Mouse (Mus musculus): Measurements from ENCODE around the gene Clnk. TPM values are rescaled to one million over a fixed set of nuclear protein-coding genes. Genes with fewer than 3 reads are reported as not detected.

The Clnk gene
- polyA plus RNA-seq, 1 experiment = 0.25 TPM

DNA sequence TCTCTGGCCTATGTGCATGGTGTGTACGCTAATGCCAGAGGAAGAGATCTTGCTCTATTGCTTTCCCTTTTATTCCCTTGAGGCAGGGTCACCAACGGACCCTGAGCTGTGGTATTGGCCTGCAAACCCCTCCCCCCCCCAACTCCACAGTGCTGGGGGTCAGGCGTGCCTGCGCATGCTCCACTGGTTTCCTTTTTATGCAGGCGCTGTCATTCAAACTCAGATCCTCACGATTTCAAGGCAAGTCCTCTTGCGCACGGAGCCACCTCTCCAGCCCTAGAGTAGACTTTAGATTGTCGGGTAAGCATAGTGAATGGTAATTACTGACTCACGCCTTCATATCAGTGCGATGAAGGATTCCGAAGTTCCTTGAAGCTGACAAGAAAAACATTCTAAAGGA lies 6.1 kb downstream of the Clnk start:
- H3K4me3 ChIP-seq (ENCODE audit: low read depth, low read length) = no peak overlapping the region
- TF ChIP-seq CTCF (IDR thresholded peaks at IDR 0.05; ENCODE audit: extremely low read depth, insufficient read length, insufficient replicate concordance, low read depth, low read length) (no peak), POLR2A (IDR thresholded peaks at IDR 0.05; ENCODE audit: low read depth, low read length) (no peak)
- no peaks in the 10 kb centered on the region for H3K36me3 ChIP-seq (ENCODE audit: control insufficient read depth, insufficient read depth, low read length)
- WGBS = 66% methylated on average over 12 of the region's 12 CpGs
- no peak overlapping the region for H3K27ac ChIP-seq (ENCODE audit: insufficient read depth, low read depth, low read length)
- H3K27me3 ChIP-seq (ENCODE audit: control insufficient read depth, insufficient read depth, low read length) = no peaks in the 10 kb centered on the region
- H3K4me1 ChIP-seq (ENCODE audit: control insufficient read depth, insufficient read depth, insufficient read length, low read length) = peaks cover 2% of the 10 kb centered on the region; the same call in 1 of the 2 replicates

DNA sequence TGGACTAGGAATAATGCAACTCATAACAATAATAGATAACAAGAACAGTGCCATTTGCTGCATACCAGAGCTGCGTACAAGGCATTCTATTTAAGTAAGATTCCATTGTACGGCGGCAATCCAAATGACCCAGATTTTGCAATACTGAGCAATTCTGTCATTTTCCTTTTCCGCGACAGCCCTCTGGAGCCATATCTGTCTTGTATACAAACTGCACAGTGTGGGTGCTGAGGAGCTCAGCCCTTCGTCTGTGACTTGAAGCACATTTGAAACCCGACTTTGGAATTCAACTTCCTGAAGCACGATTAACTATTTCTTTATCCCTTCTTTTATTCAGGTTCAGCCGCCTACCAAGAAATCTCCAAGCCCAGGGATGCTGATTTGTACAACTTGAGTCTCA lies 6.6 kb downstream of the Clnk start:
- Histone ChIP-seq H3K36me3 (ENCODE audit: control insufficient read depth, insufficient read depth, low read length) (no peaks in the 10 kb centered on the region), H3K27ac (ENCODE audit: insufficient read depth, low read depth, low read length) (no peak overlapping the region), H3K4me1 (ENCODE audit: control insufficient read depth, insufficient read depth, insufficient read length, low read length) (peaks cover 2% of the 10 kb centered on the region; the same call in 1 of the 2 replicates), H3K4me3 (ENCODE audit: low read depth, low read length) (no peak overlapping the region), H3K27me3 (ENCODE audit: control insufficient read depth, insufficient read depth, low read length) (no peaks in the 10 kb centered on the region)
- WGBS = 73% methylated on average over 9 of the region's 9 CpGs
- TF ChIP-seq CTCF (IDR thresholded peaks at IDR 0.05; ENCODE audit: extremely low read depth, insufficient read length, insufficient replicate concordance, low read depth, low read length) = no peak
- no peak for TF ChIP-seq POLR2A (IDR thresholded peaks at IDR 0.05; ENCODE audit: low read depth, low read length)

DNA sequence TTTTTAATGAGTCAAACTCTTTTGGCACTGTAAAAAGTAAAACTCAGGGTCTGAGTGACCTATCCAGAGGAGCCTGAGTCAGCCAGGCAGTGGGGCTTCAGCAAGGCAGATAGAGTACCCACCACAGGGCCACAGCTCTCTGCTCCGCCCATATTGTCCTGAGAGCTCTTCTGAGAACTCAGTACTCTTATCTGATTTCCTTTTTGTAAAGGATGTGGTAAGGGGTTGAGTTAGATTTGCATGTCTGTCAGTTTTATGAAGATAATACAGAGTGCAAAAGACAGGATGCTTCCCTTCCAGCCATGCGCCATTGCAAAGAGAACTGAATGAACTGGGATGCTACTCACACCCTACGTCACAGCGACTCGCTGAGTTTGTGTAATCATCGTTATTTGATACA lies 12.0 kb downstream of the Clnk start:
- Histone ChIP-seq H3K27me3 (ENCODE audit: control insufficient read depth, insufficient read depth, low read length) (no peaks in the 10 kb centered on the region), H3K4me3 (ENCODE audit: low read depth, low read length) (no peak overlapping the region), H3K27ac (ENCODE audit: insufficient read depth, low read depth, low read length) (no peak overlapping the region), H3K36me3 (ENCODE audit: control insufficient read depth, insufficient read depth, low read length) (no peaks in the 10 kb centered on the region), H3K4me1 (ENCODE audit: control insufficient read depth, insufficient read depth, insufficient read length, low read length) (no peaks in the 10 kb centered on the region)
- WGBS = 83% methylated on average over 6 of the region's 6 CpGs
- TF ChIP-seq CTCF (IDR thresholded peaks at IDR 0.05; ENCODE audit: extremely low read depth, insufficient read length, insufficient replicate concordance, low read depth, low read length) = no peak
- no peak for TF ChIP-seq POLR2A (IDR thresholded peaks at IDR 0.05; ENCODE audit: low read depth, low read length)

DNA sequence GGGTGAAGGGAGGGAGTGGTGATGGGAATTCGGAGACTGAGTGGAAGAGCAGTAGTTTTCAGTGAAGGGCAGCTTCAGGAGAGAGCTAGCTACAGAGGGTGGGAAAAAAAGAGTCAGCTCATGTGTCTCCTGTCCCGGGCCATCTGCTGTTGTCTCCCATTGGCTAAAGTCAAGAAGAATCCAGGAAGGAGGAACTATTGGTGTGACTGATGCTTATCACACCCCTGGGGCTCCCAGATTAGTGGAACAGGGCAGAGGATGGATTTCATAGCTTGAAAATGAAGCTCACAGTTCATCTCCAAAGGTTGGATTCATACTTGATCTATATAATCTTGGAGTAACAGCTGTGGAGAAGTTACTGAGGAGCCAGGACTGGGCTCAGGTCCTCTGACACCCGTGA lies 13.6 kb downstream of the Clnk start:
- 44% methylated on average over 3 of the region's 3 CpGs for WGBS
- H3K36me3 ChIP-seq (ENCODE audit: control insufficient read depth, insufficient read depth, low read length) = no peaks in the 10 kb centered on the region
- no peak overlapping the region for H3K27ac ChIP-seq (ENCODE audit: insufficient read depth, low read depth, low read length)
- H3K27me3 ChIP-seq (ENCODE audit: control insufficient read depth, insufficient read depth, low read length) = no peaks in the 10 kb centered on the region
- peaks cover 8% of the 10 kb centered on the region; the same call in 1 of the 2 replicates for H3K4me1 ChIP-seq (ENCODE audit: control insufficient read depth, insufficient read depth, insufficient read length, low read length)
- TF ChIP-seq CTCF (IDR thresholded peaks at IDR 0.05; ENCODE audit: extremely low read depth, insufficient read length, insufficient replicate concordance, low read depth, low read length) (no peak), POLR2A (IDR thresholded peaks at IDR 0.05; ENCODE audit: low read depth, low read length) (no peak)
- no peak overlapping the region for H3K4me3 ChIP-seq (ENCODE audit: low read depth, low read length)

DNA sequence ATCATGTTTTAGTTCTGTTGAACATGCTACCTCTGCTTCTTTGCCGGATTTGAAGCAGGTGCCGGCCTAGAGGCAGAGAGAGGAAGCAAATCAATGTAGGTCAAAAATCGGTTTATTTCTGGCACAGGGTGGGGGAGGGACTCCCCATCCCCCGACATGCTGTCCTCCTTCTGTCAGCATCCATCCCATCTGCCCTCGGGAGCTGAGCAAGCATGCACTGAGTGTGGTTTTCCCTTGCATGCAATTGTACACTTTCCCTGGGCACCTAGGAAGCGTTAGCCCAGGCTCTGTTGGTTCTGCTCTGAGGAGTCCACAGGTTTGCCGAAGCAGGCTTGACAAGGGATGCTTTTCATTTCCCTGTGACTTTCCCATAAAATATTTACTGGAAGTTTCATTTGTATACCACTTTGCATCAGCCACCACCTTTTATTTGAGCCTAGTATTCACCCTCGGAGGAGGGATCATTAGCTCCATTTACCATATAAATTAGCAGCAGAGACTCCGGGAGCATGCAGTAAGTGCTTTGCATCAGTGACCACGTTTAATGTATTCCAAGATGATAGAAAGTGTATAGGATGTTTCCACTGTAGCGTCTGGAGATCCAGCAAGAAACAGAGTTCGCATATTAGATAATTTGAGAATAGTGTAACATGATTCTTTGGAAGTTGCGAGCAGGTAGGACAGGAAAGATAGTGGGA lies 14.2 kb downstream of the Clnk start:
- Histone ChIP-seq H3K36me3 (ENCODE audit: control insufficient read depth, insufficient read depth, low read length) (no peaks in the 10 kb centered on the region), H3K4me1 (ENCODE audit: control insufficient read depth, insufficient read depth, insufficient read length, low read length) (peaks cover 13% of the 10 kb centered on the region; the same call in 1 of the 2 replicates), H3K27me3 (ENCODE audit: control insufficient read depth, insufficient read depth, low read length) (no peaks in the 10 kb centered on the region), H3K4me3 (ENCODE audit: low read depth, low read length) (no peak overlapping the region), H3K27ac (ENCODE audit: insufficient read depth, low read depth, low read length) (no peak overlapping the region)
- 70% methylated on average over 13 of the region's 13 CpGs for WGBS
- TF ChIP-seq POLR2A (IDR thresholded peaks at IDR 0.05; ENCODE audit: low read depth, low read length) (no peak), CTCF (IDR thresholded peaks at IDR 0.05; ENCODE audit: extremely low read depth, insufficient read length, insufficient replicate concordance, low read depth, low read length) (no peak)

DNA sequence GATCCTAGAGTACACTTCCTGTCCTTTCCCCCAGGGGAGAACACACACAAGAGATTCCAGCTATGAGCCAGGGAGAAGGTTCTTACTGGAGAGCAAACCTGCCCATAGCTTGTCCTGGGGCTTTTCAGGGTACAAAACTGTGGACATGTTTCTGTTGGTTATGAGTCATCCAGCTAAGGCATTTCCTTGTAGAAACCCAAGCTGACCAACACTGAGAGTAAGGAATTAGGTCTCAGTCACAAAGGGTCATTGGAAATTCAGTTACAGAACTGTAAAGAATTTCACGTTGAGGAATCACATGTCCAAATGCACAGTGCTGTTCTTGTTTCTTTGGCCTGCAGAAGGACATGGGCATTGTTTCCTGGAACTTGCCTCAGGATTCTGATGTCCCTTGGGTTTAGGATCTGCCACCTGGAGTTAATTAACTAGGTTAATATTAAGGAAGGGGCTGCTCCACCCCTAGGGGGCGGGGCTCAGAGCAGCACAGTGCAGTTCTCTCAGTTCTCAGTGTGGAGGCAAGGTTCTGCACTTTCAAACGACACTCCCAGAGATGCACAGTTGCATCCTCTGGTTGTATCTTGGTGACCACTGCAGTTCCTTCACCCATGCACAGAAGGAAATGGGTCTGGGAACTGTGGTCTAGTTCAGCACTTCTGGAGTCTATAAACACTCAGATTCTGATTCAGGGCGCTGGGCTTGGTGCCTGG lies 18.4 kb downstream of the Clnk start:
- H3K36me3 ChIP-seq (ENCODE audit: control insufficient read depth, insufficient read depth, low read length) = no peaks in the 10 kb centered on the region
- H3K27me3 ChIP-seq (ENCODE audit: control insufficient read depth, insufficient read depth, low read length) = no peaks in the 10 kb centered on the region
- H3K27ac ChIP-seq (ENCODE audit: insufficient read depth, low read depth, low read length) = no peak overlapping the region
- peaks cover 13% of the 10 kb centered on the region; the same call in 1 of the 2 replicates for H3K4me1 ChIP-seq (ENCODE audit: control insufficient read depth, insufficient read depth, insufficient read length, low read length)
- WGBS = 32% methylated on average over 4 of the region's 4 CpGs
- no peak for TF ChIP-seq POLR2A (IDR thresholded peaks at IDR 0.05; ENCODE audit: low read depth, low read length)
- TF ChIP-seq CTCF (IDR thresholded peaks at IDR 0.05; ENCODE audit: extremely low read depth, insufficient read length, insufficient replicate concordance, low read depth, low read length) = peak; percentile 9; the same call in 1 of the 2 replicates
- no peak overlapping the region for H3K4me3 ChIP-seq (ENCODE audit: low read depth, low read length)

DNA sequence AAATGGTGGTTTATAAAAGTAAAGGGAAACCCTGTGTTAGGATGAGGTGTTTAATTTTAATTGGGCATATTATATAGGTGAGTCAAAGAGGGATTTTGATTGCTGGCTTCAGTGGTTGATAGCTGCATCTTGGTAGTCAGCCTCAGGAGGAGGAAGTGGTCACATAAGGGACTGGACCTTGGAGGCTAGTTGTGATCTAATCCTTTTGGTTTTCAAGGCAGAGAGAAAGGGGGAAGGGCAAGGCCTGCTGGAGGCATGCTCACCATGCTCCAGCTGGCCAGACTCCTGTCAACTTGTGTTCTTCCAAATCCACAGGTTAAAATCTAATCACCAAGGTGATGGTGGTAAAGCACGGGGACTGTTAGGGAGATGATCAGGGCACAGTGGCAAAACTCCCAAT lies 19.0 kb downstream of the Clnk start:
- Histone ChIP-seq H3K27ac (ENCODE audit: insufficient read depth, low read depth, low read length) (no peak overlapping the region), H3K36me3 (ENCODE audit: control insufficient read depth, insufficient read depth, low read length) (no peaks in the 10 kb centered on the region), H3K4me3 (ENCODE audit: low read depth, low read length) (no peak overlapping the region), H3K4me1 (ENCODE audit: control insufficient read depth, insufficient read depth, insufficient read length, low read length) (peaks cover 15% of the 10 kb centered on the region; the same call in 1 of the 2 replicates), H3K27me3 (ENCODE audit: control insufficient read depth, insufficient read depth, low read length) (no peaks in the 10 kb centered on the region)
- WGBS = 85% methylated on average over 1 of the region's 1 CpGs
- TF ChIP-seq CTCF (IDR thresholded peaks at IDR 0.05; ENCODE audit: extremely low read depth, insufficient read length, insufficient replicate concordance, low read depth, low read length) = no peak
- no peak for TF ChIP-seq POLR2A (IDR thresholded peaks at IDR 0.05; ENCODE audit: low read depth, low read length)

Data from small intestine, adult 2 months (tissue).